Mouse (Mus musculus): ENCODE measurements around the gene Abracl.

The Abracl gene

DNA sequence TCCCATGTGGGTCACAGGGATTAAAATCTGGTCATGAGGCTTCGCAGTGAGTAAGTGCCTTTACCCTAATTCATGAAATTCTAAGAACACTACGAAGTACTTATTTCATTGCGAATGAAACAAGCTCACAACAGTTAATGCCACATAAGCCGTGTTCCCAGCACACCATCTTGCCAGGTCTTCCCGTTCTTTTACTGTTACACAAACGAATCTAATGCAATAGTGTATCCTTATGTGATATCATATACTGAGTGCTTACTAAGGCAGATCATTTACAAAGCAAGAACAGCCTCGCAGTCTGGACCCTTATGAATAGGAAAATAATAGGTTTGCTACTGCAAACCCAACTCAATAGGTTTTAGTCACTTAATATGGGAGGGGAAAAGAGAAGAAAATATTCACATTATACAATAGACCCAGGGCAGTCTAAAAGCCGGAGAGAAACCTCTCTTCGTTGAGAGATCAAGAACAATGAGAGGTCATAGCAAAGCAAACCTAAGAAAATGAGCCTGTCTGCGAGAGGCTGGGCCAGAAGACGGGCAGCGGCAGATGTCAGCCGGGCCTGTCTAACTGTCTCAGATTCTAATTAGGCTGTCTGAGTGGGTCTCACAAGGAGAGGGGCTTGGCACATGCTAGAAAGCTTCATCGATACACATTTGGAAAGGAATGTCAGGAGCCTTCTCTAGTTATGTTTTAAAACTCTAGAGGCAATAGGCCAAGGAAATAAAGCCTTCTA lies 1.3 kb downstream of the Abracl start:
- peak; percentile 35 for DNase-seq (ENCODE audit: low read depth)

DNA sequence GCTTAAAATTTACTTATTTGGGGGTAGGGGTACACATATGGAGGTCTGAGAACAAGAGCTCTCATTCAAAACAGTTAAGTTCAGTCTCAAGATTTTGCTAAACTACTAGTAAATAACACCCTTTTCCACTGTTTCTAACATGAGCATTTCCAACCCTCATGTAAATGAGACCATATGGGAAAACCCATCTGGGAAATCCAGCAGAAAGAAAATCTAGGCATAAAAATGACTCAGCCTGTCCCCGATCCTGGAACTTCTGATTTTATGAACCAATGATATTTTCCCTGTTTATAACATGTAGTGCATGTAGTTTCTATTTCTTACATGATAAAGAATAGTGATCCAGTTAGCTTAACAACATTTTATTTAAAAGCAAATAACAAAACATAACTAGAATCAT lies 2.2 kb downstream of the Abracl start:
- DNase-seq (ENCODE audit: low read depth), result peak; percentile 27

DNA sequence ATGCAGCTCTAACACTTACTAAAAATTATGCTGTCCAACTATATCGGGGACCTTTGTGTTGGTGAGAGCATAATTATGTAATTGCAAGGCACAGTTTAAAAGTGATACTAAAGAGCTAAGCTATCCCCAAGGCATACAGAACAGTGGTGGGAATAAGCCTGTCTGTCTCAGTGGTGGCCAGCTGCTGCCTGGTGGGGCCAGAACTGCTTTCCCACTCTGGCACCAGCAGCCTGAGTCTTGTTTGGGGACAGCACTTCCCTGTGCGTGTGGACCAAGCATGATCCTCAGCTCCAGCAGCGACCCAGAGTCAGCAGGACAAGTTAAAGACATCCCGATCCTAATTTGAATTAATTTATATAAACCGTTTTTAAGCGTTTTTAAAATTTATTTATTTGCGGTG lies 2.6 kb downstream of the Abracl start:
- DNase-seq (ENCODE audit: low read depth), result no peak

DNA sequence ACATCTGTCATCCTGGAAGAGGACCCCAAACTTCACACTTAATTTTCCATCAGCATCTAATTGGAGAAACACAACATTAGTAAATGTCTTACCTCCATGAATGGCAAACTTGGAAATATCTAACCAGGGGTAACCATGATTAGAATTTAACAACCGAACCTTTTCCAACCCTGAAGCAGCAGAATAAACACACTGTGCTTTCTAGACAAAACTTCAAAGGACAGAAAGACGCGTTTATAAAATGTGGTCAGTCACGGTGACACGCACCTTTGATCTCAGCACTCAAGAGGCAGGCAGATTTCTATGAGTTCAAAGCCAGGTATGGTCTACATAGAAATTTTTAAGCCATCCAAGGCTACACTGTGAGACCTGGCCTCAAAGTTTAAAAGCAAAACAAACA lies 11.3 kb downstream of the Abracl start:
- DNase-seq (ENCODE audit: low read depth), result no peak

DNA sequence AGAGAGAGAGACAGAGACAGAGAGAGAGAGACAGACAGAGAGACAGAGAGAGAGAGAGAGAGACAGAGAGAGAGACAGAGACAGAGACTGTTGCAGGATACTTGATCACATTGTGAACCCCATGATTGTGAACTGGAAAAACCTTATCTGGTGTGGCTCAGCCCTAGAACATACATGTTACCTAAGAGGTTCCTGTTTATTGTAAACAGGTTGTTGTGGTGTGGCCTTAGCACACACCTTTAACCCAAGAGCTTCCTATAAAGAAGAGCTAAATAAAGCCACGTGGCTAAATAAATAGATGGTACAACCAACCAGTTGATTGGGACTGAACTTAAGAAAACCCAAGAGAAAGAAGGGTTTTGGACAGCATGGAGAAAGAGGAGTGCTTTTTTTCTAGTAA lies 13.3 kb downstream of the Abracl start:
- DNase-seq (ENCODE audit: low read depth), result no peak

DNA sequence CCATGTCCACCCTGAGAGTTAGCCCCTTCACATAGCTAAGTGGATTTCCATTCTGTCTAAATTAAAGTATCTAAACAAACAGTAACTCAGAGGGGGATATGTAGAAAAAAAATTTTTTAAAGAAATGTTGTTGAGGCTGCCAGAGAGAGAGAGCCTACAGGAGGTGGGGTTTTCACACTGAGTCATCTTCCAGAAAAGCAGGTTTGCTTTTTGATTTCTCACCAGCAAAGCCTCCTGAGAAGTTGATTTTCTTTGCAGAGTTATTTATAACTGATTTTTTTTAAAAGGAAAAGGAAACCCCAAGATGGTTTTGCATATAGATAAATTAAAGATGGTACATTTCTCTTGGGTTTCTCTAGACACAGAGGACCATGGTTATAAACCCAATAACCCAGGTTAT lies 15.0 kb downstream of the Abracl start:
- no peak for DNase-seq (ENCODE audit: low read depth)

DNA sequence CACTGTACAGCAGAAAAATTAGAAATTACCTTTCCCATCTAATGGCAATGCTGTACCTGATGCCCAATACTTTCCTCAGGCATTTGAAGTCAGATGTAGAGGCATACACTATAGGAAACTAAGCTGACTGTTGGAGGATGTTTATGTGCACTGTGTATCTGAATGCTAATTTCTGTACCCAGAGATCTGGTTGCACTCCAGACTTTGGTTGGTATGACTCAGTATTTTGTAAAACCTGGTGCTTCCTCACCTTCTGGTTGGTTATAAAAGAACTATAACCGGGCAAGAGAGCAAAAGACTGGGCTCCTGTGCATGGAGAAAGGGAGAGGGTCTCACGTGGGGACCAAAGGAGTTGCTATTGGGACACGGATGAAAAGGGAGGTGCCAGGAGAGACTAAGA lies 15.8 kb downstream of the Abracl start:
- DNase-seq (ENCODE audit: low read depth), result no peak

DNA sequence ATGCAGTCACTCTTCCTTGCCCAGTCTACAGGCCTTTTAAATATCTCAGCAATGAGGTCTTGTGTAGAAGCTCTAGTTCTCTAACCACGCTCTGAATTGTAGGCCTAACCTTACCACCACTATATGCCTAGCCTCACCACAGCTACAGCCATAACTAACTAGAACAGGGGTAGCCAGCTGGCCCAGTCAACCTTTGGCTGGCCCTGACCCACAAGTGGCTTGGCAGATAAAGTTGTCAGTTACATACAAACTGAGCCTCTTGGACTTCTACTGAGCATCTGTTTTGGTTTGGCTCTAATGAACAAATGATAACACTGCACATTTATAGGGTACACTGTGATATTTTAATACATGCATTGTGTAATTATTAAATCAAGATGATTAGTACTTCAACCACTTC lies 16.3 kb downstream of the Abracl start:
- no peak for DNase-seq (ENCODE audit: low read depth)

DNA sequence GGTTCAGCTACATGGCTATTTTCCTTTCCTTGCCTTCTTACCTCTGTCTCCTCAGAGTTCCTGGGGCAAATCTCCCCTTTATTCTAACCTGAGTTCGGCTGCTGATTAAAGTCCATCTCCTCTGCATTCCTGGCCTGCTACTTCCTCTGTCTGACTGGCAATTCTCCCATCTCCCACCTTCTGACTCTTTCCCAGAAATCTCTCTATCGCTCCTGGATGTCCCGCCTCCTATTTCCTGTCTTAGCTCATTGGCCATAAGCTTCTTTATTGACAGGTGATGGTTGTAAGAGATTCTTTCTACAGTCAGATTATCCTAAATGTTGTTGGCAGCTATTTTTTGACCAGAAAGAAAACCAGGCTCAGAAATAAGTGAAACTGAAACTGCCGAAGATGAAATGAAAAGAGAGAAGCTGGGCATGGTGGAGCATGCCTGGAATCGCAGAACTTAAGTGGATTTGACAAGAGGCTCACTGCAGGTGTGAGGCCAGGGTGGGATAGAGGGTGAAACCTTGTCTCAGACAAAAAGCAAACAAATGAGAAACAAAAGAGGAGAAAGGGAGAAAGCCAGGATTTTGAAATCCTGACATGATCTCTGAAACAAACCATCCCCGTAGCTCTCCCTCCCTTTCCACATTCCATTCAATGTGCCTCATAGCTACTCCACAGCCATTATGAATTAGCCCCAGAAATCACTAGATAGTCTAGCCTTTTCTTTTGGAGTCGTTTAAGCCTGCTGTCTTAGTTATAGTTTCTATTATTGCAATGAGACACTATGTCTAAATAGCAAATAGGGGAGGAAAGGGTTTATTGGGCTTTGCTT lies 17.7 kb downstream of the Abracl start:
- peak; percentile 73 for DNase-seq (ENCODE audit: low read depth)

DNA sequence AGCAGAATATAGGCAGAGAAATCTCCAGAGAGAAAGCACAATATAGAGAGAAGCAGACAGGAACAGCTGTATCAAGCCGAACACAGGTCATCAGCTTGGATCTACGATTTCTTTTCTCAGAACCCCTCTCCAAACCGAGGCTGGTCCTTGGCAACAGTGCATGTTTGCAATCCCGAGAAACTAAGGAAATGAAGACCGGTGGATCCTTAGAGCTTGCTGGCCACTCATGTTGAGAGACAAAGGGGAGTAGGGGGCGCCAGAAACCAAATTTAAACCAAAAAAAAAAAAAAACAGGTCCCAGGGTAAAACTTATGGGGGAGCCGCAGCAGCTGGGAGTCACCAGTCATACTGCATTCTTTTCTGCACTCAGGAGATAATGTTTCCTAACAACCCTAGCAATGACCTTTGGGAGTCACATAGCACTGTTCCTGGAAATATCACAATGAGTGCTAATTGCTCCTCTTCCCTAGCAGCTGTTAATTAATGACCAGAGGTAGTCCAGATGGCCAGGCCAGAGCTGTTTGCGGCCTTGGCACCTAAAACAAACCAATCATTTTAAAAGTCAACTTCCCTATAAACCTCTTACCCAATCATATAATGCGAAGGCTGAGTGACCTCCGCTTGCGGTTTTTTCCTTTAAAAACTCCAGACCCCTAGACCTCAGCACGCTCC lies 19.0 kb downstream of the Abracl start:
- no peak for DNase-seq (ENCODE audit: low read depth)

DNA sequence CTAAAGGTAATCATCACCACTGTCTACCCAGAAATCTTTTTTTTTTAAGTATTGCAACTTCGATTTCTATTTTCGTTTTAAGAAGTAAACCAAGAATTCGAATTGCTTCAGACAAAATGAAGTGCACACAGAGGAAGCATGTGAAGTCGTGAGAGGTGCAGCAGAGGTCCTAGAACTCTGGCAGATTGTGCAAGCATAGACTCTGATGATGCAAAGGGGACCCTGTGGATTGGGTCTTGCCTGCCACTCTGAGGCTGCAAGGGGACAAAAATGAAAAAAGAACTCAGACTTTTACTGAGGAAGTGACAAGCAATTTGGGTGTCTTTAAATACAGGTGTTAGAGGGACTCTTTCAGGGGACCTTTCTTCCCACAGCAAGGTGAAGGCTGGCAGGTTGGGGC lies 32.5 kb downstream of the Abracl start:
- DNase-seq (ENCODE audit: low read depth), result no peak

DNA sequence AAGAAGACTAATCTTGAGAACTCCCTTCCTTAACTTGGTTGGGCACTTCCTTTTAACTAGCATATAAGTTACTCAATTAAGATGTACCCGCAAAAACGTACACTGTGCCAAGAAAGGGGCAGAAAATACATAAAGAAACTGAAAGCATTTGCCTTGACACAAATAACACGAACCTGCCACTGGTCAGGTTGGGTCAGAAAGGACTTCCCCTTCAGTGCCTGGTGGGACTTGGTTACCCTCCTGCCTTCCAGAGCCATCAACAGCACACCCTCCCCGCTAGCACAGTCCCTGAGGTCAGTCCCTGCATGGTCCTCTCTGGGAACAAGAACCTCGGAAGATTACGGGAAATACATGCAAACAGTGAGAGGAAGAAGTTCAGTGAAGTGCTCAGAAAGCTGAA lies 34.0 kb downstream of the Abracl start:
- DNase-seq (ENCODE audit: low read depth), result no peak

DNA sequence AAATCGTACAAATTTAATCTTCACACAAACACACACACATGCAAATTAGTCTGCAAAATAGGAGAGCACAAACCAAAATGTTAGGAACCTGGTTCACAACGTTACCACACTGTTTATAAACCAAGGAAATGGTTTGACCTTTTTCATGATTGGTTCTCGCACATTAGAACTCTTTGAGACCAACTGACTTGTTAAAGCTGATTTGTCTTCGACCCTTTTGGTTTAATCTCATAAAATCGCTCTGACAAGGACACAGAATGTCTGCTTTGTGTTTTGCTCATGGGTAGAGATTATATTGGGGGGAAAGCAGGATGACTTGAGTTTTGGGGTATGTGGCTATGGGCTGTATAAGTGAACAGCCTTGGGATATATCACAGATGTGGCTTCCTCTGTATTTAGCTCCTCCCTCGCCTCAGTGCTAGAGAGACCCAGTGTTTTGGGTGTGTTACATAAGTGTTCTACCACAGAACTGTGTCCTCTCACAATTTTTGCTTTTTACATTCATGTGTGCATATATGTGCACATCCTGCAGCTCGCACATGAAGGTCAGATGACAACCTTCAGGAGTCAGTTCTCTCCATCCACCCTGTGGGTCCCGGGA lies 35.2 kb downstream of the Abracl start:
- DNase-seq (ENCODE audit: low read depth), result no peak

DNA sequence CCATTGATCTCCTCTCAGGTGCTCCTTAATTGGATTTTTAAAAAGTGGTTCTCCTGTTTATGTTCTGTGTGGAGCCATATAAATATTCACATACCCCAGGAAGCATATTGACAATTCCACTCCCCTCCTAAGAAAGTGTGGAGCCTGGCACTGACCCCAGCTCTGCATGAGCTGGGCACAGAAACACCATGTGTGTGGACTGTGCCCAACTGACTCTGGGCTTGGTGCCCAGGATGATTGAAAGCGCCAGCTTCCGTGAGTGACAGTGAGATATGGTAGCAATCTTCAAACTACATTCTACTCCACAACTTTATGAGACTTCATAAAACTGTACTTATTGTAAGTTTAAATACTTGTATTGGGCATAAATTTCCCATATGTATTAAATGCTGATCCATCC lies 39.8 kb downstream of the Abracl start:
- DNase-seq (ENCODE audit: low read depth), result peak; percentile 32

DNA sequence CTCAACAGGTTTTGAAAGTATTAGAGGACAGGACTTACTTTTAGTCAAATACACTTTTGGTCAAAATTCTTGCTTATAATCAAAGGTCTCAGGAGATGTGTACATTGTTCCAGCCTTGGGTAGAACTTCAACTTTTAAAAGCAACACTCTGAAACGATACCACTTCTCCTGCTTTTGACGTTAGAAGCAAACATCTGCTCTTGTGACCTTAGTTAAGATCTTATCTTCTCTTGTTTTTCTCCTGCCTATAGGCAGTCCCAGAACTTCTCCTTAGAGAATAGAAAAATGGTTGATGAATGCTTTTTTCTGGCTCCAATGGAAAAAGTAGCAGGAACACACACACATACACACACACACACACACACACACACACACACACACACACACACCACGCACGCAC lies 57.0 kb downstream of the Abracl start:
- no peak for DNase-seq (ENCODE audit: low read depth)
